ENCODE assay signal across 11 mouse cellular contexts in genomic region chr11:80623038-80623380, GRCm38 (mm10).
DNase-seq lines count a peak whose midpoint lies in the region; ATAC-seq and TF ChIP-seq lines count a peak whose summit lies in the region.
"Had no signal": no experiment of that assay in that cellular context is flagged by ENCODE, and none has a peak within 500 bp of the region (broad histone marks: within the 10 kb centered on the region; RNA-seq: fewer than 3 reads in every experiment).

No protein-coding gene starts in this region.

- no peaks in the 10 kb centered on the region for H3K9me3 ChIP-seq in CH12.LX (replicated peaks; ENCODE audit: low read length)
- H3K9me3 ChIP-seq in forebrain, embryonic 12.5 days: no peaks in the 10 kb centered on the region
- H3K9me3 ChIP-seq in midbrain, embryonic 15.5 days: no peaks in the 10 kb centered on the region
- no peaks in the 10 kb centered on the region for H3K9me3 ChIP-seq in heart, embryonic 12.5 days (replicated peaks)

- no peak for TF ChIP-seq EP300 in CH12.LX (IDR thresholded peaks at IDR 0.05; ENCODE audit: low read length)

- in situ Hi-C loops in CH12.LX (cut with MboI; ENCODE audit: low pct_ligation_motif_present, low pct_unique_long_range_greater_than_20kb, low sequenced_read_pairs): no loop called here

- DNase-seq in CH12.LX (ENCODE audit: extremely low read depth): no peak
- peak; percentile 75 to 78 for DNase-seq in layer of hippocampus, adult 8-10 months (ENCODE audit: low spot score in 2 of 2)
- no peak for DNase-seq in gastrocnemius, postnatal 10 days
- DNase-seq in ovary, postnatal 14 days (ENCODE audit: low spot score): no peak
- DNase-seq in spleen, adult 18-20 months: no peak
- DNase-seq: lung, postnatal 36 days had no signal

- no peaks in the 10 kb centered on the region for H3K79me2 ChIP-seq in CH12.LX (replicated peaks; ENCODE audit: control insufficient read depth, extremely low read depth, insufficient read depth, poor library complexity, severe bottlenecking)

- no peak overlapping the region for H3K4me3 ChIP-seq in CH12.LX (replicated peaks in 1 of 3; ENCODE audit: low read depth in 2 of 3, low read length in 2 of 3, poor library complexity in 1 of 3)
- H3K4me3 ChIP-seq in forebrain, embryonic 12.5 days (replicated peaks): peak overlapping the region; percentile 3; the same call in 1 of the 2 replicates
- peak overlapping the region; percentile 11 for H3K4me3 ChIP-seq in midbrain, embryonic 15.5 days
- no peak overlapping the region for H3K4me3 ChIP-seq in heart, embryonic 12.5 days

- dilution Hi-C loops in CH12.LX (cut with MboI; ENCODE audit: extremely low pct_ligation_motif_present, extremely low pct_unique_long_range_greater_than_20kb, low sequenced_read_pairs): no loop called here

- no peaks in the 10 kb centered on the region for H3K27me3 ChIP-seq in CH12.LX (replicated peaks)
- H3K27me3 ChIP-seq in forebrain, embryonic 12.5 days: peaks cover 54% of the 10 kb centered on the region
- H3K27me3 ChIP-seq in midbrain, embryonic 15.5 days (replicated peaks): no peaks in the 10 kb centered on the region
- H3K27me3 ChIP-seq in heart, embryonic 12.5 days (replicated peaks): no peaks in the 10 kb centered on the region

- H3K4me2 ChIP-seq in CH12.LX (ENCODE audit: insufficient read depth, low read depth, poor library complexity, severe bottlenecking): peak overlapping the region; percentile 70
- H3K4me2 ChIP-seq in forebrain, embryonic 12.5 days: peak overlapping the region; percentile 42
- peak overlapping the region; percentile 44 for H3K4me2 ChIP-seq in midbrain, embryonic 15.5 days
- H3K4me2 ChIP-seq in heart, embryonic 12.5 days: no peak overlapping the region

- no peak for TF ChIP-seq POLR2A in CH12.LX (IDR thresholded peaks at IDR 0.05; ENCODE audit: low read depth, low read length)

- no peak for TF ChIP-seq CTCF in CH12.LX (conservative IDR thresholded peaks at IDR 0.05 in 1 of 2, IDR thresholded peaks at IDR 0.05 in 1 of 2; ENCODE audit: low read depth in 2 of 2, low read length in 2 of 2)

- 7% methylated on average over 7 of the region's 7 CpGs for WGBS in forebrain, embryonic 12.5 days
- 2% methylated on average over 7 of the region's 7 CpGs for WGBS in midbrain, embryonic 15.5 days
- WGBS in heart, embryonic 12.5 days: 48% methylated on average over 7 of the region's 7 CpGs

- no peak for TF ChIP-seq RAD21 in CH12.LX (IDR thresholded peaks at IDR 0.05; ENCODE audit: low read depth, low read length)

- H3K27ac ChIP-seq in CH12.LX (ENCODE audit: insufficient read depth, low read depth): no peak overlapping the region
- H3K27ac ChIP-seq in forebrain, embryonic 12.5 days: peak overlapping the region; percentile 94
- H3K27ac ChIP-seq in midbrain, embryonic 15.5 days: peak overlapping the region; percentile 96
- H3K27ac ChIP-seq in heart, embryonic 12.5 days (ENCODE audit: poor library complexity, severe bottlenecking): no peak overlapping the region

- H3K36me3 ChIP-seq in CH12.LX (replicated peaks in 1 of 2; ENCODE audit: control insufficient read depth in 1 of 2, insufficient read depth in 1 of 2, low read length in 1 of 2): no peaks in the 10 kb centered on the region
- no peaks in the 10 kb centered on the region for H3K36me3 ChIP-seq in forebrain, embryonic 12.5 days (replicated peaks)
- no peaks in the 10 kb centered on the region for H3K36me3 ChIP-seq in midbrain, embryonic 15.5 days (replicated peaks)
- H3K36me3 ChIP-seq in heart, embryonic 12.5 days: no peaks in the 10 kb centered on the region

- no peak overlapping the region for H3K9ac ChIP-seq in CH12.LX (ENCODE audit: insufficient read depth, low read depth)
- no peak overlapping the region for H3K9ac ChIP-seq in forebrain, embryonic 12.5 days
- H3K9ac ChIP-seq in midbrain, embryonic 15.5 days: 0 out of 2 replicates have a peak overlapping the region, but pooled peaks have one; percentile 11
- H3K9ac ChIP-seq in heart, embryonic 12.5 days: no peak overlapping the region

- ATAC-seq in forebrain, embryonic 12.5 days (ENCODE audit: low FRiP score): peak; percentile 82
- peak; percentile 86 for ATAC-seq in midbrain, embryonic 15.5 days (replicated peaks)
- ATAC-seq in heart, embryonic 12.5 days (ENCODE audit: insufficient number of reproducible peaks, low FRiP score): no peak
- ATAC-seq: activated CD4-positive, CD25-positive, alpha-beta regulatory T cell, adult 4 months; intestine, postnatal 0 days had no signal

- H3K4me1 ChIP-seq in CH12.LX (ENCODE audit: control insufficient read depth in 1 of 2, insufficient read depth in 2 of 2): peaks cover 6 to 18% of the 10 kb centered on the region in 2 experiments
- H3K4me1 ChIP-seq in forebrain, embryonic 12.5 days: peaks cover 21% of the 10 kb centered on the region
- H3K4me1 ChIP-seq in midbrain, embryonic 15.5 days: peaks cover 21% of the 10 kb centered on the region
- peaks cover 6% of the 10 kb centered on the region for H3K4me1 ChIP-seq in heart, embryonic 12.5 days (replicated peaks)

TF ChIP-seq in CH12.LX, 34 proteins besides CTCF, POLR2A, EP300 and RAD21:
- no peak for TF ChIP-seq UBTF (IDR thresholded peaks at IDR 0.05; ENCODE audit: low read depth, low read length)
- no peak for TF ChIP-seq USF1 (IDR thresholded peaks at IDR 0.05; ENCODE audit: low read depth, low read length)
- TF ChIP-seq CHD2 (IDR thresholded peaks at IDR 0.05; ENCODE audit: low read length): no peak
- no peak for TF ChIP-seq ZMIZ1 (IDR thresholded peaks at IDR 0.05; ENCODE audit: low read depth, low read length)
- no peak for TF ChIP-seq NELFE (IDR thresholded peaks at IDR 0.05; ENCODE audit: low read depth, low read length)
- TF ChIP-seq HCFC1 (IDR thresholded peaks at IDR 0.05; ENCODE audit: low read depth, low read length): no peak
- TF ChIP-seq ELF1 (IDR thresholded peaks at IDR 0.05; ENCODE audit: low read depth, low read length): no peak
- no peak for TF ChIP-seq CHD1 (IDR thresholded peaks at IDR 0.05; ENCODE audit: low read depth, low read length)
- no peak for TF ChIP-seq IRF4 (IDR thresholded peaks at IDR 0.05; ENCODE audit: low read depth, low read length)
- TF ChIP-seq NRF1 (IDR thresholded peaks at IDR 0.05; ENCODE audit: low read depth, low read length): no peak
- TF ChIP-seq MEF2A (IDR thresholded peaks at IDR 0.05; ENCODE audit: borderline replicate concordance, low read depth, low read length): no peak
- TF ChIP-seq TCF12 (IDR thresholded peaks at IDR 0.05; ENCODE audit: low read depth, low read length): no peak
- TF ChIP-seq MAFK (IDR thresholded peaks at IDR 0.05; ENCODE audit: insufficient replicate concordance, low read length): no peak
- no peak for TF ChIP-seq GABPA (IDR thresholded peaks at IDR 0.05; ENCODE audit: insufficient replicate concordance, low read depth, low read length)

Comparison
In these comparisons a context has a peak if more than half of its experiments do, and no peak if none do; other contexts are left out.
1. DNase-seq: peak in layer of hippocampus, adult 8-10 months (2 of 2); none in CH12.LX (single experiment), gastrocnemius, postnatal 10 days (single experiment), ovary, postnatal 14 days (single experiment) and spleen, adult 18-20 months (0 of 2).
2. H3K27ac ChIP-seq: peak in forebrain, embryonic 12.5 days (single experiment) and midbrain, embryonic 15.5 days (single experiment); none in CH12.LX (single experiment) and heart, embryonic 12.5 days (single experiment).
3. H3K4me3 ChIP-seq: peak in forebrain, embryonic 12.5 days (single experiment) and midbrain, embryonic 15.5 days (single experiment); none in CH12.LX (0 of 3) and heart, embryonic 12.5 days (single experiment).